Mouse (Mus musculus): ENCODE results near the gene Zbtb25. TPM values are rescaled to one million over a fixed set of nuclear protein-coding genes. Genes with fewer than 3 reads are reported as not detected.

The Zbtb25 gene
- total RNA-seq, 2 experiments from 2014 or later = 7.8 to 8.7 TPM

DNA sequence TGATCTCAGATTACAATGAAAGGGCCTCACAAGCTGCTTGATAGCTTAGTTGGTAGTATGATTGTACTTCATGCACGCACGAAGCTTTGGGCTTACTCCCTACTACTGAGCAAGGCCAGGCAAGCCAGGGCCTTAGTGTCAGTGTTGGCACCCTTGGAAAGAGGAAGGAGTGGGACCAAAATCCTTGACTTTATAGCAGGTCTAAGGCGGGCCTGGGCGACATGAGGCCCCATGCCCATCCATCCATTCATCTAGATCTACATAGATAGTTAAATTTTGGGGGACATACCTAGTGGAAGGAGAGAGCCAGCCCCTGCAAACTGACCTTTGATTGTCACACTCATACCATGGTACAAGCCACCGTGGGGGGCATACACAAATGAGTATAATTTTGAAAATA is 61.0 kb downstream of the Zbtb25 start:
- no peak for DNase-seq
- intact Hi-C loops (cut with DNase I; ENCODE audit: low total_unique reads) = no loop called here

DNA sequence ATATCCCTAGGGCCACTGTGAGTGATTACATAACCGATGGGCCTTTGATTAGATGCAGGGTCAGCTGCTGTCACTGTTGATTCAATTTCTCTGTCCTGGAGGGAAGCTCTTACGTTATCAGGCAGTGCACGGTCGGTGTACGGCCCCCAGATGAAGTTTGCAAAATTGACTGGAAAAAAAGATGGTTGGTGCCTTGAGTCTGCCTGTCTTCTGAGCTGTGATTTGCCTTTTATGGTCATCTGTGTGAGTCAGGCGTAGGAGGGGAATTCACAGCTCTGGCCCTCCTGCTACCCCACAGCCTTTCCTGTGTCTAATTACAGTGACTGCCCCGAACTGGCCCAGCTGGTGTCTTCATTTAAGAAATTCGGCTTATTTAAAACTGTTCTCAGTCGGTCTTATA is 61.4 kb downstream of the Zbtb25 start:
- intact Hi-C loops (cut with DNase I; ENCODE audit: low total_unique reads) = no loop called here
- no peak for DNase-seq

- DNase-seq = no peak
- intact Hi-C loops (cut with DNase I; ENCODE audit: low total_unique reads) = no loop called here
These were observed 62.4 kb downstream of the Zbtb25 start for GRCm38 (mm10) chr12:76306852-76307561.

GRCm38 (mm10) chr12:76305107-76305506 is 64.3 kb downstream of the Zbtb25 start:
- DNase-seq = no peak
- intact Hi-C loops (cut with DNase I; ENCODE audit: low total_unique reads) = no loop called here

DNA sequence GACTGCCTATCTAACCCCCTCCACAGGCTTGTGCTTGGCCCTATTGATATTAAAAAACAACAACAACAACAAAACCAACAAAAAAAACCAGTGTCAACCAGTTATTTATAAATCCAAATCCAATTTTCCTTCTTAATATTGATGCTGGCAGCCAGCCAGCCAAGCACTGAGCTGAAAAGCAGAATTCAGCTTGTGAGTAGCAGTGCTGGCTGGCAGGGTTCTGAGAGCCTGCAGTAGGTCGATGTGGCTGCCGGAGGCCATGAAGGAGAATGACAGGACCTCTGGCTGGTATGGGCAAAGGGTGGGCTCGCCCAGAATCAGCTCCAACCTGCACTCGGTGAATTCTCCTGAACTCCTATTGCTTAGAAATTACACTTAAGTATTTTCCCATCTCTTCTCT is 65.2 kb downstream of the Zbtb25 start:
- intact Hi-C loops (cut with DNase I; ENCODE audit: low total_unique reads) = no loop called here

GRCm38 (mm10) chr12:76303474-76303873 is 65.9 kb downstream of the Zbtb25 start:
- no peak for DNase-seq
- intact Hi-C loops (cut with DNase I; ENCODE audit: low total_unique reads) = no loop called here

More for the DNA sequence above, 65.2 kb downstream of the Zbtb25 start:
- DNase-seq = no peak

DNA sequence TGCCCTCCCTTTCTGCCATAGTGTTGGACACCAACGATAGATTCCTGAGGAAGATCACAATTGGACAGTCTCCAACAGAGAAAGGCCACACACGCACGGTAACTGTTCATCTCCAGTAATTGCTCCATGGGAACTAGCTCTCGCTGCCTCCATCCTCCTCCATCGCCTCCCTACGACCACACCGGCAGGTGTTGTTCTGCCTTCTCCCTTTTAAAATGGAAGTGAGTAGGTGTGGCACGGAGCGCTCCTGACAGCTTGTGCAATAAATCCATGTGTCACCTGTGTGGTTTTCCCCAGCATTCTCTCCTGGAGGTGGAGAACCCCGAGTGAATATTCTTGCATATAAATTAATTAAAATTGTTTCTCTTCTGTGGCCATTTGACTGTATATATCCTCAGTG is 69.0 kb downstream of the Zbtb25 start:
- intact Hi-C loops (cut with DNase I; ENCODE audit: low total_unique reads) = no loop called here
- no peak for DNase-seq

DNA sequence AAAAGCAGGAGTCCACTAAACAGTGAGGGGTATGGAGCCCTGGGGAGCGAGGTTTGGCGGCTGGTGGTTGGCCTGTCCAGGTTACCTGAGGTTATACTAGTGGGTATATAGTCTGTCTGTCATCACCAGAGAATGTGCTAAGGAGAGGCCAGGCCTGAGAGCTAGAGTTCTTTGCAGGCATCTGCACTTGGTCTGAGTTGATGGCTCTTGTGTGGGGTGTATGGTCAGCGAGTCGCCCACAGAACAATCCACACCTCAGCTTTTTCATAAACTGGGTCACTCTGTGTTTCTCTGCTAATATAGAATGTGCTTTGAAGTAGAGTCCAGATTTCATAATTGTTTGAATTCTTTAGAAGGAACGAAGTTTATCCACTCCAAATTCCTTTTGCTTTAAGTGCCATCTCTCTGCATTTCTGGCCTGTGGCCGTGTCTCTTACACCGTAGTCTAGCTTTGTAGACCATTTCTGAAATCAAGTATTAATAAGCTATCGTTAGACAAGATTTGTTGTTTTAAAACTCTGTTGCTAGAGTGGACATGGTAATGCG is 70.0 kb downstream of the Zbtb25 start:
- intact Hi-C loops (cut with DNase I; ENCODE audit: low total_unique reads) = loop anchor here (10.0 kb wide), 1 partner anchor 175 kb away; no protein-coding TSS in a partner anchor
- DNase-seq = no peak

DNA sequence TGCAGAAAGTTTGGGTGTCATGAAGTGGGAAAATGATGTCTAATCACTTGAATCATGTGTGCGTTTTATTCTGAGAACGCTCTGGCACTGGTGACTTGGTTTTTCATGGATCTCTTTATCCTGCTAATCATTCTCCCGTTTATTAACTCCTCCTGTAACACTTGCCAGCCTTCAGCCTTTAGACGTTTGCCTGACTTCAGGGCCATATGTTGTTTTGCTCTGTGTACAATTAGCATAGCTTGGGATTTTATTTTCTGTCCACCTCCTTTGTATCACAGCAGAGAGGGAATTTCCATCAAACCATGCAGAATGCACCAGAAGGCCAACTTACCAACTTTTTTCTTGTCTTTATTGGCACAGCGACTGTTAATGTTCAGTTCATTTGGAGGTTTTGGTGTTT is 71.6 kb downstream of the Zbtb25 start:
- no peak for DNase-seq
- intact Hi-C loops (cut with DNase I; ENCODE audit: low total_unique reads) = loop anchor here (10.0 kb wide), 1 partner anchor 177 kb away; no protein-coding TSS in a partner anchor

Other genes starting within 250 kb of the Zbtb25 start
- gene Esr2, start 192.3 kb downstream of the Zbtb25 start, total RNA-seq (2021) = not detected
- not detected for gene Tex21, start 122.9 kb downstream of the Zbtb25 start, total RNA-seq (2021)
- gene Mthfd1, start 114.3 kb downstream of the Zbtb25 start, total RNA-seq (2021) = 10 to 100 TPM; 31.4 to 40.6 TPM
- gene Akap5, start 44.7 kb downstream of the Zbtb25 start, total RNA-seq (2021) = 1 to 10 TPM; 1.0 to 1.5 TPM
- 1 to 10 TPM; 4.3 to 4.4 TPM for gene Zbtb1, start 664 bp upstream of the Zbtb25 start, total RNA-seq (2021)
- gene Hspa2, start 34.6 kb upstream of the Zbtb25 start, total RNA-seq (2021) = 10 to 100 TPM in 1 of 2 experiments, 1 to 10 TPM in 1; 8.7 to 12.7 TPM
- gene Ppp1r36, start 47.9 kb upstream of the Zbtb25 start, total RNA-seq (2021) = under 1 TPM; 0.31 to 0.51 TPM
- 10 to 100 TPM; 10.3 to 11.7 TPM for gene Plekhg3, start 161.3 kb upstream of the Zbtb25 start, total RNA-seq (2021)

All from gastrocnemius, postnatal 14 days (tissue).